Mouse (Mus musculus): ENCODE measurements around the gene Susd6.

Gene Susd6

GRCm38 (mm10) chr12:80785005-80785404 lies 5.3 kb upstream of the Susd6 start:
- 73% methylated on average over 5 of the region's 5 CpGs for WGBS

- WGBS, result 96% methylated on average over 4 of the region's 4 CpGs
Observed at GRCm38 (mm10) chr12:80785597-80785996, 4.7 kb upstream of the Susd6 start.

GRCm38 (mm10) chr12:80786591-80786990 lies 3.7 kb upstream of the Susd6 start:
- WGBS, result 87% methylated on average over 1 of the region's 1 CpGs

DNA sequence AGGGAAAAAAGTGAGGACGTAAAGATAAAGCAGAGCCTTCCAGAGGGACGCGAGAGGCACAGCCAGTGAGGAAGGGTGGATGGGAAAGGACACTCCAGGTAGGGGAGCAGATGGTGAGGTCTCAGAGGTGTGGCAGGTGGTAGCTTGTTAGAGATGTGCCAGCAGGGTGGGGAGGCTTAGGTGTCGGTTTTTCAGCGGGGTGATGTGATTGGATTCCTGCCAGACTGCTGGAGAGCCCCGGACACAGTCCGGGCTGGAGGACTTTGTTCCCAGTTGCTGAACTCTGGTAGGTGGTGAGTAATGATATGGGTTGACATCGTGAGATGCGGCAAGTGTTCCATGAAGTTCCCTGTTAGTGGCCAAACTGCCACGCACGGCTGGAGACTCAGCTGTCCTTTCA lies 2.7 kb upstream of the Susd6 start:
- 57% methylated on average over 11 of the region's 11 CpGs for whole genome bisulfite sequencing

GRCm38 (mm10) chr12:80788188-80788587 lies 2.1 kb upstream of the Susd6 start:
- 86% methylated on average over 3 of the region's 3 CpGs for WGBS

GRCm38 (mm10) chr12:80789276-80789675 lies 1.0 kb upstream of the Susd6 start:
- 87% methylated on average over 4 of the region's 4 CpGs for WGBS

DNA sequence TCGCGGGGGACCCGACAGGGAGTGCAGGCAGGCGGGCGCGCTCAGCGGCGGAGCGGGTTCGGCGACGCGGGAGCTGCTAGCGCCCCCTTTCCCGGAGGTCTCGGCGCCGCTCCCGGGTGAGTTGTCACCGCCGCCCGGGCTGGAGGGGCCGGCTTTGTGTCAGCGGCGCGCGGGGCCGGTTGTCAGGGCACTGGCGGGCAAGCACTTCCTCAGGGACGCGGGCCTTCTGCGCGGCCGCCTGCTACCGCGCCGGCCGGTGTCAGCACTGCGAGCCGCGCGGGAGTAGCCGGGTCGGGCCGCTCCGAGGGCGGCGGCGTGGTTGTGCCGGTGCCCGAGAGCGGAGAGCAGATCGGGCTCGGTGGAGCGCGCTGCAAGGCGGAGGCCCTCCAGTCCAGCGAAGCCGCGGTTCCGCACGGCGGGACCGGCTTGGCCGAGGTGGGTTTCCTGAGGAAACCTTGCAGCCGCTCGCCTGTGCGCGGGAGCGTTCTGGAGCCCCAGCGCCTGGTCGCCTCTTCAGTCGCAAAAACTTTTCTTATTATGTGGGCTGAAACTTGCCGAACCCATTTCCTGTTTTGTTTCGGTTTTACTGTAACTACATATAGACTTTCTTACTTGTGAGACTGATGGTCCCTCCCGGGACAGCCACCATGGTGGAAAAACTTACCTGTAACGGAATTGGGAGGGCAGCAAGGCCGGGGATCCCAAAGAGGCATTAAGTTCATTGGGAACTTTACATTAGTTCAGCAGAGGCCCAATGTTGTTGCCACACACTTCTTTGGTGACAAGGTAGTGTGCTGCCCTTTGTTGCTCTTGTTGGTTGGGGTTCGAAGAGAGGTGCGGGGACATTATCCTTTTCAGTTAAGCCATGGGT lies 625 bp downstream of the Susd6 start:
- WGBS, result under 1% methylated on average over 80 of the region's 80 CpGs

GRCm38 (mm10) chr12:80791571-80792444 lies 1.5 kb downstream of the Susd6 start:
- WGBS, result 36% methylated on average over 6 of the region's 6 CpGs

DNA sequence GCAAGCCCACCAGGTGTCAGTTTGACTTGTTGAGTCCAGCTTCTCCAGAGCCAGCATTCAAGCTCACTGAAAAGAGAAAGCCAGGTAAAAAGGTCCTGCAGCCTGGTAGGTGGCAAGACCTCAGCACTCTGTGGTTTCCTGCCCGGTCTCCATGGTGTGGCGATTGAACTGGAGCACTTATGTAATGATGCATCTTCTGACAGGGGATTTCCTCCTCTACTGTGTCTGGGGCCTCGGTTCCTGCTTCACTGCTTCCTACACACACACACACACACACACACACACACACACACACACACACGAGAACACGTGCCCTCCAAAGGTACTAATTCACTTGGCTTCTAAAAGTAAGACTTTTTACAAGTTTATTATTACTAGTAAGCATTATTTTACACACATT lies 2.6 kb downstream of the Susd6 start:
- 29% methylated on average over 5 of the region's 5 CpGs for WGBS

DNA sequence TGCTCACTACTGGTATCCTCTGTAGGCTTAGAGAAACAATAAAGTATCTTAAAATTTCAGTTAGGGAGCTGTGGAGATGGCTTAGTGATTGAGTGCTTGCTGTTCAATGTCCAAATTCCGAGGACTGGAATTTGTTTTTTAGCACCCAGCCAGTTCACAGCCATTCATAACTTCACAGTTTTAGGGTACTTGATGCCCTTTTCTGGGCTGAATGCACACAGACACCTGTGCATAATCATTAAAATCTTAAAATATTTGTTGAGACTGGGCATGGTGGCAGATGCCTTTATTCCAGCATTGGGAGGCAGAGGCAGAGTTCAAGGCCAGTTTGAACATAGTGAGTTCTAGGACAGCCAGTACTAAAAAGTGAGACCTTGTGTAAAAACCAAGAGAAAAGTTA lies 3.2 kb downstream of the Susd6 start:
- 67% methylated on average over 1 of the region's 1 CpGs for WGBS

DNA sequence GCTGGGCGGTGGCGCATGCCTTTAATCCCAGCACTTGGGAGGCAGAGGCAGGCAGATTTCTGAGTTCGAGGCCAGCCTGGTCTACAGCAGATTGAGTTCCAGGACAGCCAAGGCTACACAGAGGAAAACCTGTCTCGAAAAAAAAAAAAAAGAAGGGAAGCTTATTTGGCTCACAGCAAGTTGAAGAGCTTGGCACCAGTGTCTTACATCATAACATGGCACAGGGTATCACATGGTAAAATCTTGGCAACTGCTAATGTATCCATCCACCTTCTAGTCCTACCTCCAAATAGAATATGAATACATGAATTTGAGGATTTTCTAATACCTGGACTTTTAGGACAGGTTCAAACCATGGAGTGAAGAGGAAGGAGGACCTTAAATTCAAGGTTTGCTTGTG lies 4.2 kb downstream of the Susd6 start:
- 85% methylated on average over 4 of the region's 4 CpGs for WGBS

DNA sequence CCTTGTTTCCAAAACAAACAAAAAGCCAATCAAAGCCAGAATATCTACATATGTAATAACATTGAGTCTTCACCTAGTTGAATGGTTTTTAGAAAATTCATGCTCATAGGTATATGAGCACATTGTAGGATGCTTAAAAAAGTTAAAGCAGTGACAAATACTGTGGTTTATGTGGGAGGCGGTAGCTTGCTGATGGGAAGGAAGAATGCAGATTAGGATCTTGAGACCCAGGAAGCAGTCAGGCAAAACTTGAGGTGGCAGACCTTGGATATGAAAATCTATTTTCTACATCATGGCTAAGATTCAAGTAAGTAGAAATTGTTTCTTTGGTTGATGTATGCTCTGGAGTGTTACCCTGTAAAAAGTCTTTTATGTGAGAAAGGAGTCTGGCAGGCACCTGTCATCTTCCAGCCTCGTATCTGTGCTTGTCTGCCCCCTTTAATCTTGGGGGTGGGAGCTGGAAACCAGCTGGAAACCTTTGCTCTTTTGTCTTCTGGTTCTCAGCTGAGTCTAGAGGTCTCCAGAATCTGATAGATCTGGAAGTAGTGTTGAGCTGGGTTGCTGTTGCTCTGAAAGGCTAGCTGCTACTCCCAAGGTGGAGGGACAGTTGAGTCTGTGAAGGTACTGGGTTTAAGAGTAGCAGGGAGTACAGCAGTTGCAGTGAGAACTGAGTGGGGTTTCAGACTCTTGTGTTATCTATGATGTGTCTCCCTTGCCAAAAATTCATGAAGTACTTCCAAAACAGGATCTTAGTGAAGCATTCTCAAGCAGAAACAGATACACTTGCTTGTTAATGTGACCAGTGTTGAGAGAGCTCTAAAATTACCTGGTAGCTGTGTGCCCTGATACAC lies 4.8 kb downstream of the Susd6 start:
- 34% methylated on average over 2 of the region's 2 CpGs for WGBS

GRCm38 (mm10) chr12:80800156-80800555 lies 9.8 kb downstream of the Susd6 start:
- WGBS, result 95% methylated on average over 3 of the region's 3 CpGs

DNA sequence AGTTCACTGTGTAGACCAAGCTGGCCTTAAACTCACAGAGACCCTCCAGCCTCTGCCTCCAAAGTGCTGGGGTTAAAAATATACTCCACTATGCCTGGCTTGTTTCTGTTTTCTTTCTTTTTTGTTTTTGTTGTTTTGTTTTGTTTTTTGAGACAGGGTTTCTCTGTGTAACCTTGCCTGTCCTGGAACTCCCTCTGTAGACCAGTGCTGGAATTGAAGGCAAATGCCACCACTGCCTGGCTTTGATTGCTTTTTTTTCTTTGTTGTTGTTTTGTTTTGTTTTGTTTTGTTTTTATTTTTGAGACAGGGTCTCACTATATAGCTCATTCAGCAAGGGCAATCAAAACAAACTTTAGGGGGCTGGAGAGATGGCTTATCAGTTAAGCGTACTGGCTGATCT lies 11.1 kb downstream of the Susd6 start:
- WGBS, result 100% methylated on average over 1 of the region's 1 CpGs

DNA sequence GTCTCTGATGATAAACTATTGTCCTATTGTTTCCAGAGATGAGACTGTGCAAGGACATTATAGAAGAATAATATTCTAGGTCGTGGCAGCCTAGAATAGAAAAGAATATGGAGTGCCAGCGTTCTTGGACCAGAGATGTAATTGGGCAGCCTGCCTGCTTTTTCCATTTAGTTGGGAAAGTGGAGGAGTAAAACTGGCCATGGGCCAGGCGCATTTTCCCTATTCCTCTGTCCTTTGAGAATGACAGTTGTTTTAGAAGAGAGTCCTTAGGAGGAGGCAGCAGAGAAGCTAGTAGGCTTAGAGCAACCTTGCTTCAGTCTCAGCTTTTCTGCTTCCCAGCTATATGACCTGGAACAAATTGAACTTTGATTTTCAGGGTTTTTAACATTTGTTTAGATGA lies 13.6 kb downstream of the Susd6 start:
- 9% methylated on average over 3 of the region's 3 CpGs for whole genome bisulfite sequencing

- 94% methylated on average over 6 of the region's 6 CpGs for WGBS
Observed at GRCm38 (mm10) chr12:80804861-80805428, 14.6 kb downstream of the Susd6 start.

DNA sequence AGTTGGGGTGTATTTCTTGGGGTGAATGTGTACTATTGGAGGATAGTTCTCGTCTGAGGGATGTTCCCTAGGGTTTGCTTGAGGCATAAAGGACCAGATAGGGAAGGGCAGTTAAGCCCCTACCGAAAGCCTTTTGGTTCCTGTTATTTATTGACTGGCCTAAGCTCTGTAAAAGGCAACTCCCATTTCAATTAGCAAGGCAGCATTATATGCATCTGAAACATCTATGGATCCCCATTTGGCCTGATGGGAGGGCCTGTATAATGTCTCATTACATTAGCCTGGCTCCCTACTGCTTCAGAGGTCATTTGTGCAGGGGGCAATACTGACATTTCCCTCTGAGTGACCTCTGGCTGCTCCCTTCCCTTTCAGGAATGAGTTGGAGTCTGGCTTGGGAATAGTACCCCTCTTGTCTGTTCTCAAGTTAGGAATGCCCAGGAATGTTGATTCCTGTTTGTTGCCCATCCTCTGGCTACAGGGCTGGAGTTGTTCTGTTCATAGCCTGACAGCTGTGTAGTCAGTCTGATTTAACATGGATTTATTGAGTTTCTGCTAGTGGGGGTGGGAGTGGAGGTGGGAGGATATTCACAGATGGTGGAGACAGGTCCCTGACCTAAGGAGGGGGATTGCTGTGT lies 17.3 kb downstream of the Susd6 start:
- WGBS, result 66% methylated on average over 2 of the region's 2 CpGs

DNA sequence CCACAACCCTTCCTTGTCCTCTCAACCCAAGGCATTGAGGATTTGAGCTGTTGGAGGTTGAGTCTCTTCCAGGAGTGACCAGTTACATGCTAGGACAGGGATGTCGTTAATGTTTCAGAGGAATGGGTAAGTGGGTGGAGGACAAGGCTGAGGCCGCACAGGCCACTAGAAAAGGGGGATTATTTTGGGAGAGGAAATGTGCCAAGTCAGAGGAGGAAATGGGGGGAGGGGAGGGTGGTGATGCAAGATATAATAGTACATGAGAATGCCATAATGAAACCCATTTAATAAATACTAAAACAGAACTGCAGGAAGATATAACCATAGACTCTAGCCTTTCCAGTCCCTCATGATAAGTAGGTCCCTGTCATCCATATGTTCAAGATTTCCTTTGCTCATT lies 19.7 kb downstream of the Susd6 start:
- 44% methylated on average over 2 of the region's 2 CpGs for WGBS

DNA sequence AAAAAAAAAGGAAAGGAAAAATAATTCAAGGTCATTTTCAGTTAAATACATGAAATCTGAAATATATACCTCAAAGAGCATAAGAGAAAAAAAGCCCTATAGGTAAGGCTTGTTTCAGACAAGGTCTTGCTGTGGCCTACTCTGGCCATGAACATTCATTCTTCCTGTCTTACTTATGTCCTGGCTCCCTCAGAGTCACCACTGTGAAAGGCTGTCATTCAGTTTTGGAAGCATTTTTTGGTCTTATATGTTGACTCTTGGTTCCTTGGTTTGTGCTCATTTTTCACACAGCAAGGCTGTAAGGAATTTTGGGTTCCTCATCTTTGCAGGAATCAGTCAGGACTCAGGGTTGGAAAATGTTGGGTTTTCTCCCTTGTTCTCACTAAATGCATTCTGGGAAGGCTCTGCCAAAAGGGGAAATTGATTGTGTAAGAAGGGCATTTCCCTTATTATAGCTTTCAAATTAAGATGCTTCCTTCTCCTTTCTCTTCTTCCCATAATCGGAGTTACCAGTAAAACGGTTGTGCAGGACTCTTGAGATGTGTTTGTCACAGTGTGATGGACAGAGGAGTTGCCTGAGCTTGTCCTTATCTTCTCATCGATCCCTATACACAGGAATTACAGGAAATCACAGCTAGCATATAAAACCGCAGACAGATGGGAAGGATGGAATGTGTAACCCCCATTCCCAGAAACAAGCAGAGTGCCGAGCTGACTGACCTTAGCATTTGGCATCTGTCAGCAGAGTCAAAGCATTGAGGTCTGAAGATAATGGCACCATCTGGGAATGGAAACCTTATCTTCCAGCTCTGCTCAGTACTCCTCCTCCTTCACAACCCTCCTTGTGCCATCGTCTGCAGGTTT lies 21.6 kb downstream of the Susd6 start:
- 45% methylated on average over 6 of the region's 6 CpGs for WGBS

DNA sequence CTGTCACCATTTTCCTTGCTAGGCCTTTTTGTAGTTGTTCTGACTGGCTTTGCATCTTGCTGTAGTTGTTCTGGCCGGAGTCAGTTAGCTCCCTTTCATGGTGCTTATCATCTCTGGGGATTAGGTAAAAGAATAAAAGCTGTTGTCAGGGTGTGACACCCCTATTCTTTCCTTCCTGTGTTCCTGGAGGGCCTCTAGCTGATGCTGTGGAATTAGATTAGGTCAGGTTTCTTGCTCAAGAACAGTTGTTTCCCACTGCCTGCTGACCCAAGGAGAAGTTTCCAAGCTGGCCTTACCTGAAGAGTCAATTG lies 22.2 kb downstream of the Susd6 start:
- WGBS, result 89% methylated on average over 1 of the region's 1 CpGs

All from cerebral cortex, adult 2 months (tissue).